Mouse (Mus musculus): ENCODE data around the gene Cd22. TPM values are rescaled to one million over a fixed set of nuclear protein-coding genes. Genes with fewer than 3 reads are reported as not detected.
A peak's percentile ranks its signal among the peaks of the same experiment; 100 is the strongest.
"Not testable (repeated sequence)": the region's sequence is repeated elsewhere in the genome, so short reads cannot be mapped to it uniquely, and the experiment has no call there.

Cd22 gene
- total RNA-seq (2015) (0.29 and 1.3 TPM in 2 replicates), total RNA-seq (2017) (0.07 and 0.29 TPM in 2 replicates)

GRCm38 (mm10) chr7:30880176-30880575 lies at the start of gene Cd22:
Gene Cd22, minus strand, starts transcription at chr7:30880342.
- ATAC-seq (replicated peaks; ENCODE audit: poor library complexity) = 0 out of 2 replicates have a peak, but pooled peaks have one; percentile 29

- not testable (repeated sequence) for ATAC-seq (replicated peaks; ENCODE audit: poor library complexity)
Observed at GRCm38 (mm10) chr7:30924581-30924980, 44.4 kb upstream of the Cd22 start, which contains the start of gene Hamp2. Gene Hamp2, minus strand, starts transcription at chr7:30924681.

GRCm38 (mm10) chr7:30924071-30924470 lies 43.9 kb upstream of the Cd22 start:
- ATAC-seq (replicated peaks; ENCODE audit: poor library complexity) = no peak

GRCm38 (mm10) chr7:30922490-30922889 lies 42.3 kb upstream of the Cd22 start:
- ATAC-seq (replicated peaks; ENCODE audit: poor library complexity) = peak; percentile 56

DNA sequence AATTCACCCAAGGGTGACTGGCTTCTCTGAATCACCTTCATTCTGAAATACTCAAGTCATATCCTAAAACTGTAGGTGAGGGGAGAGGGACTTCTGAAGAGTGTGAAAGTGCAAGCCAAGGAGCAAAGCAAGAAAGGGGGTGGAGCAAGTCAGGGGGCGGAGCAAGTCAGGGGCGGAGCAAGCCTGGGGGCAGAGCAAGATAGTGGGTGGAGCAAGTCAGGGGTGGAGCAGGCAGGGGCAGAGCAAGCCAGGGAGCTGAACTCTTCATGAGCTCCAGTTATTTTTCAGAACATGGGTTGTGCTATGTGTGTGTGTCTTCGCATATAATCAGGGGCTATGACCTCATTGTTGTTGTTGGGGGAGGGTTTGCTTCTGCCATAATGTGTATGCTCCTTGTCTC lies 40.1 kb upstream of the Cd22 start:
- peak; percentile 85 for ATAC-seq (replicated peaks; ENCODE audit: poor library complexity)

DNA sequence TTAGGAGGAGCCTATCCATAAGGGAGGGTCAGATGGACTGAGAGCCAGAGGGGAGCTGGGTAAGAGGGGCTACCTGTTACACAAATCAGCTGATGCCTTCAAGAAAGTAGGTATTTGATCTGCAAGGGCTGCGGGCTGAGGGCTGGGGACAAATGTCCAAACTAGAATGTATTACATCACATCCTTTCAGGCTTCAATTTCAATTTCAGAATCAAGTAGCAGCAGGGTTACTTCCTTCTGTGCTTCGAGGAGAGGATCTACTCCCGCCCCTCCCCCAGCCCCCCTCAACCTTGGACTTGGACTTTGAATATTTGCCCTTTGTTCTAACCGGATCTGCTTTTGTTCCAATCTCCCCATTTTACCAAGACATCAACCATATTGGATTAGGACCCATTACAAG lies 37.1 kb upstream of the Cd22 start:
- peak; percentile 67 for ATAC-seq (replicated peaks; ENCODE audit: poor library complexity)

DNA sequence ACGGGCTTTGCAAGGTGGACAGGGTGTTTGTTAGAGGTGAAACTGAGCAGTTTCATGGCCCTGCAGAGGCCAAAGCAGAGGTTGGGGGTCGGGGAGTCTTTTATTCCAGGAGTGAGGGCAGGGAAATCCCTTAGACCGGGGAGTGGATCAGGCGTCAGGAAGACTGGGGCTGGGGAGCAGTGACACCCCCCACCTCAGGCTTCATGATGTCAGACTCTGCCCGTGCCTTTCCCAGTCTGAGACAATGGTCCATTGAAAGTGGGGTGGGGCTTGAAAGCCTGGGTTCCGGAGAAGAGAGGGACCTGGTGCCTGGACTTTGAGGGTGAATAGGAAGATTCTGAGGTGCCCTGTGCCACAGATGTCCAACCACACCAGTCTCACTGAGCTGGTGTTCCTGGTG lies 36.6 kb upstream of the Cd22 start:
- ATAC-seq (replicated peaks; ENCODE audit: poor library complexity) = no peak

DNA sequence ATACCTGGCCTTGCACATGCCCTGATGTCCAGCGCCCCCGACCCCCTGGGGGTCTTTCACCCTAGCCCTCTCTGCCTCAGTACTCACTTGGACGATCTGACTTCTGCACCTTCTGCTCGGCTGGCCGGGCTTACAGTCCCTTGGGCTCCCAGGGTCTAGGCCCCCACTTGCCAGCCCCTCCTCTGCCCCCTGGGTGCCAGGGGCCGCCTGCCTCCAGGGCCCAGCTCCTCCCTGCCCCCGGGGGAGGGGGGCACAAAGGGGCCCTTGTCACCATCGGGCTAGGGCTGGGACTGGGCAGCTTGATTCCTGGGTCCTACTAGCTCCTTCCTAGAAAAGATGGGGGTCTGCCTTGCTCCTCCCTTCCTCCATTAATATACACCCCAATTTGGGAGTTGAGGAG lies 34.6 kb upstream of the Cd22 start, which contains the start of gene Mag:
Gene Mag, minus strand, starts transcription at position 142 of the 400 bp plus-strand sequence.
- ATAC-seq (replicated peaks; ENCODE audit: poor library complexity) = no peak

GRCm38 (mm10) chr7:30909773-30910172 lies 29.6 kb upstream of the Cd22 start:
- ATAC-seq (replicated peaks; ENCODE audit: poor library complexity) = peak; percentile 29

GRCm38 (mm10) chr7:30908992-30909431 lies 28.9 kb upstream of the Cd22 start:
- ATAC-seq (replicated peaks; ENCODE audit: poor library complexity) = peak; percentile 17; the same call in 1 of the 2 replicates

DNA sequence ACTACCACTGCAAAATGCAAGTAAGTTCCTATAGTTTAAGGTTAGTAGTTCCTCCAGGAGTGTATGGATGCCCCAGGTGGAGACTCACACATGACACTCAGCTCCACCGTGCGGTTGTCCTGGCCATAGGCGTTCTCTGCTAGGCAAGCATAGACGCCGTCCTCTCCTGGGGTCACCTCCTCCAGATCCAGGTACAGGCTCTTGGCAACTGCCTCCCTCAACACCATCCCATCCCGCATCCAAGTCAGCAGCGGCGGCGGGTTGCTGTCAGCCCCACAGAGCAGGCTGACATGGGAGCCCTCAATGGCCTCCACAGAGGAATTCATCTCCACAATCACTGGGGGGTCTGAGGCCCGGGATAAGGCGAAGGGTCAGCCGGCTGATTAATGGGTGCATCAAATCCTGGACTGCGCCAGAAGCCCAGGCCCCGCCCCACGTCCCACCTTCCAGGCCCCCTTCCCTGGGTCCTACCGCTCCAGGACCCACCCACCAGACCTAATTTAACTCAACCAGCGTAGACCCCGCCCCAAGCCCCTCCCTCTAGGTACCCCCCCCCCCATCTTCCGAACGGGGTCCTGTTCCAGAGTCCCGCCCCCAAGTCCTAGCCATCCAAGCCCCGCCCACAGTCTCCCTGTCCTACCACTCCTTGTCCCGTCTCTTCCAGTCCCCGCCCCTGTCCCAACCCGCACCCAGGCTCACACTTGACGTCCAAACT lies 28.3 kb upstream of the Cd22 start:
- peak; percentile 64 for ATAC-seq (replicated peaks; ENCODE audit: poor library complexity)

- peak; percentile 63 for ATAC-seq (replicated peaks; ENCODE audit: poor library complexity)
Observed at GRCm38 (mm10) chr7:30904042-30904441, 23.9 kb upstream of the Cd22 start.

GRCm38 (mm10) chr7:30895217-30895616 lies 15.1 kb upstream of the Cd22 start:
- no peak for ATAC-seq (replicated peaks; ENCODE audit: poor library complexity)

GRCm38 (mm10) chr7:30892515-30892914 lies 12.4 kb upstream of the Cd22 start:
- ATAC-seq (replicated peaks; ENCODE audit: poor library complexity) = no peak

GRCm38 (mm10) chr7:30891746-30892145 lies 11.6 kb upstream of the Cd22 start:
- ATAC-seq (replicated peaks; ENCODE audit: poor library complexity) = no peak

GRCm38 (mm10) chr7:30890681-30891080 lies 10.5 kb upstream of the Cd22 start:
- no peak for ATAC-seq (replicated peaks; ENCODE audit: poor library complexity)

- no peak for ATAC-seq (replicated peaks; ENCODE audit: poor library complexity)
Observed at GRCm38 (mm10) chr7:30888786-30889185, 8.6 kb upstream of the Cd22 start.

DNA sequence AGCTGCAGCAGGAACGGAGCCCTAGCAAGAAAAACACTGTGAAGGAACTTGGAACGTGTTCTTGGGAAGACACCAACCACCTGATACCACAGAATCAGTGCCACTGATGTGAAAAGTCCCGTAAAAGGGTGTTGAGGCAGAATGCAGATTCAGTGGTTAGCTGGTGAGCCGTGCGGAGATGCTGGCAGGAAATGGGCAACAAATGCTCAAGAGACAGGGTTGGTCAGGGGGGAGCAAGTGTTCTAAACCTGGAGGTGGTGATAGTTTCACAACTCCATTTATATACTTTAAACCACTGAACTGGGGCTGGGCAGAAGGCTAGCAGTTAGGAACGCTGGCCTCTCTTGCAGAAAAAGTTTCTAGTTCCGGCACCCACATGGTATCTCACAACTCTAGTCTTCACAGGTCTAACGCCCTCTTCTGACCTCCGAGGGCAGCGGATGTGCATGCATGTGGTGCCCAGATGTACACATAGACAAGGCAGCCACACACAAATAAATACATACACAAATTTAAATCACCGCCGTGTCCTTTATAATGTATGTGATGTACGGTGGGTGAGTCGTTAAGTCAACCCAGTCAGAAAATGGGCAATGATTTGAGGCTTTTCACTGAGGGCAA lies 7.5 kb upstream of the Cd22 start:
- ATAC-seq (replicated peaks; ENCODE audit: poor library complexity) = peak; percentile 87

DNA sequence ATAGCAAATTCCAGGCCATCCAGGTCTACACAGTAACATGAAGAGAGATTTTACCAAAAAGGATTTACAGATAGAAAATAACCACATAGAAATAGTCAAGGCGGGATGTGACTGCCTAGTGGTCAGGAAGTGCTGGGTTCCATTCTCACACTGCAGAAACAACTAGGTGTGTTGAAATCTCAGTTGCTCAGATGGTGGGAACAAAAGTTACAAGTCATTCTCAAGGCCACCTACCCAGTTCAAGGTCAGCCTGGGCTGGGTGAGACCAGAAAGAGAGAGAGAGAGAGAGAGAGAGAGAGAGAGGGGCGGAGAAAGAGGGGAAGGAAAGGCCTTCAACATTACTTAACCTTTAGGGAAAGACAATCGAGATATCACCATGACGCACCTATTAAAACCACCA lies 6.7 kb upstream of the Cd22 start:
- peak; percentile 56 for ATAC-seq (replicated peaks; ENCODE audit: poor library complexity)

- no peak for ATAC-seq (replicated peaks; ENCODE audit: poor library complexity)
Observed at GRCm38 (mm10) chr7:30884047-30884446, 3.9 kb upstream of the Cd22 start.

GRCm38 (mm10) chr7:30881367-30881766 lies 1.2 kb upstream of the Cd22 start:
- ATAC-seq (replicated peaks; ENCODE audit: poor library complexity) = no peak

- ATAC-seq (replicated peaks; ENCODE audit: poor library complexity) = no peak
Observed at GRCm38 (mm10) chr7:30878950-30879349, 1.2 kb downstream of the Cd22 start.
